Mouse (Mus musculus): ENCODE results near the gene Sult6b2.

The Sult6b2 gene

DNA sequence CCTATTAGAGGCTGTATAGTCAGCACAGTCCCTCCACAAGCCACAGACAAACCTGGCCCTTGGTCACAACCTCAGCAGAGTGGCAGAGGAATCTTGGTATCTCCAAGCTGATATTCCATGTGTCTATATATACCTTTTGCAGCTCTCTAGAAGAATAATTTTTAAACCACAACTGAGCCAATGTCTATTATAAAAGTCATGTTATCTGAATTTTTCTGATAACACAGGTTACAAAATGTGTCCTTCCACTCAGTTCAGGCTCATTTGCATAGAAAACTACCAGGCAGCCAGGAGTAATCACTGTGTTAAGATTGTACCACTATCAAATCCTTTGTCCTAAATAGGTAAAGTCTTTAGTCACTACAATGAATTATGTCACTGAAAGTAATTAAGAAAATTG is at the start of gene Sult6b2:
Gene Sult6b2, minus strand, starts transcription at position 101 of the 400 bp plus-strand sequence.
- in situ Hi-C loops (cut with MboI; ENCODE audit: low sequenced_read_pairs), result no loop called here

DNA sequence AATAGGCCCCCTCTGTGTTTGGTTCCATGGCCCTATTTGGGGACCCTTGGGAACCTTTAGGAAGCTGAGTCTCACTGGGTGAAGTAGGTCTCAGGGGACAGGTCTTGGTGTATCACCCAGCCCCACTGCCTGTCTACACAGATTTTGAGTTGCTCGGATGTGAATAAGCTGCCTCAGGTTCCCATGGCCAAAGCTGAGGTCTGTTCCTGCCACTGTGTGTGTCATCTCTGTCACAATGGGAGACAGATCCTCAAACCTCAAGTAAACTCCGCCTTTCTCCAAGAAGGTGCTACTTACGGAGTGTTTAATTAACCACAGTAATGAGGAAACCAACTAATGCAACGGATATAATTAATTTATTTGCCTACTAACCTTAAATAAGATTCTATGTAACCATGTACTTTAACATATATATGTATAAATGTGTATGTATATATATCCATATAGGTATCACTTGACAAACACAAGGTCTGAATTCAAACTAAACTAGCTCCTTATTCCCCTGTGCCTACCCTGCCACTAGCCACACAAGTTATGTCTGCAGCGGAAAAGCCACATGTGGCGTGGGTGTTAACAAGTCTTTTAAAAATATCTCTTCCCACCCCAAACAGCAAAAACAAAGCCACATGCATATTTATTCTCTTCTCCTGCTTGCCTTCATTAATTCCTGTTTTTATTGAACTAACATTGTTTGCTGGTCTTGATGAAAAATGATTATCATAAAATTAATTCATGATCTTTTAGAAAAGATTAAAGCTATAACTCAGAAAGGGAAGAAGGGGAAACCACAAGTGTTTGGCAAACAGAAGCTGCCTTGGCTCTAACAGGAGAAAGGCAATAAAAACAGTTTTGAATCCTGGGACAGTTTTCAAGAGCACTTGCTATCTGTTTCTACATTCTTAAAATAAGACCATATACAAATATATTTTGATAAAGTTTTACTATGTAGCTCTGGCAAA is 48.4 kb upstream of the Sult6b2 start:
- in situ Hi-C loops (cut with MboI; ENCODE audit: low sequenced_read_pairs), result no loop called here

DNA sequence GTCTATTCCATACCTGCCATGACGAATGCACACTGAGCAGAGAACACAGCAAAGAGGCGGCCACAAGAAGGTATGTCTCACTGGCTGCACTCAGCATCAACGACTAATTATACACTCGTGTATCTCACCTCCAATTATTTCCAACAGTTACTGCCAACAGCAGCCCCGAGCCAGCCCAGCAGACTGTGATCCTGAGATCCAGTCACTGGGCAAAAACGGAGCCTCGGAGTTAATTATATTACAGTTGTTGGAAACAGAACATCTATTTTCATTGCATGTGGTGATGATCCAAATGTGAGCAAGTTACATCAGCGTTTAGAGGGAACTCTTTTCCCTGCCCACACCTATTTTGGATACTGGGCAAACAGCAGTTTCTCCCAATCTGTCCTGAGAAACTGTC is 46.1 kb upstream of the Sult6b2 start:
- in situ Hi-C loops (cut with MboI; ENCODE audit: low sequenced_read_pairs), result no loop called here

DNA sequence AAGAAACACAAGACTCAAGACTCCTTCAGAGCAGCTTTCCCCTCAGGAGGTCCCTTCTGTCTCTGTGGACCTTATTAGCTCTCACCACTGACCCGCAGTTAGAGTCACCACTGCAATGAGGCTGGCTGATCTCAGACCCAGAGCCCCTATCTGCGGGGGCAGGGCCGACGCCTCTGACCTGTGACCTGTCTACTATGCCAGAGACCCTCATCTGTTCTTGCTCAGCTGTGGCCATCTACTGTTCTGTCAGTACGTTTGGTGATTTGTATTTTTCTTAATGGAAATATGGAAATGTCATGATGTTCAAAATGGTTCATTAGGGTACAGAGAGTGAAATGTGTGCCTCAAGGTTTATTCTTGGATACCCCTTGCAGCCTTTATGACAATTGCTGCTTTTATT is 45.0 kb upstream of the Sult6b2 start:
- in situ Hi-C loops (cut with MboI; ENCODE audit: low sequenced_read_pairs), result no loop called here

DNA sequence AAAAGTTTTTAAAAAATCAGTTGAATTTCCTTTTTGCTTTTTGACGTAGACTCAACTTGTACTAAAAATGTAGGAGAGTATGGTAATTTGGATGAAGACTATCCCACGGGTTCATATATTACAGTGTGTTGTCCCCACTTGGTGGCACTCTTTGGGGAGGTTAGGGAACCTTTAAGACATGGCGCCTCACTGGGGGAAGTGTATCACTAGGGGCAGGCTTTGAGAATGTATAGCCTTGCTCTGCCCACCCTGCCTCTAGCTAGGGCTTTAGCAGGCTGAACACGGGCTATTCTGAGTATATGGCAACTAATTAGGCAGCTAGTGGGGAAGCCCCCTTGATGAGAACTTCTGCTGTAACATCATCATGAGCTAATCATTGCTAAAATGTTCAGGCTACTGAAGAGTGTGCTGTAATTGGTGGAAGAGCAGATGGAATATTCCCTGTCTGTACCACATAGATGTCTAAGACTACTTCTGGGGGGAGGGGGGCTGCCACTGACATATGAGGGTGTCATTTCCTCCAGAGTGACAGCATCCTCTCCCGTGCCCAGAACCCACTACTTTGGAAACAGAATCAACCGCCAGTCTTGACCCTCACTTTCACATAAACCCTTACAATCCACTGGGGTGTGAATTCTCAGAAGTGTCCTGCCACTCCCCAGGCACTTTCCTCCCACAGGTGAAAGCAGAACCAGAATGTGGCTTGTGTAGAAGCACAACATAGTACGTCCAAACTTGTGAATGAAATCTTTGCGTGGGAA is 43.8 kb upstream of the Sult6b2 start:
- in situ Hi-C loops (cut with MboI; ENCODE audit: low sequenced_read_pairs), result no loop called here

- in situ Hi-C loops (cut with MboI; ENCODE audit: low sequenced_read_pairs), result no loop called here
Measured at GRCm38 (mm10) chr6:142846855-142847254, 42.6 kb upstream of the Sult6b2 start.

DNA sequence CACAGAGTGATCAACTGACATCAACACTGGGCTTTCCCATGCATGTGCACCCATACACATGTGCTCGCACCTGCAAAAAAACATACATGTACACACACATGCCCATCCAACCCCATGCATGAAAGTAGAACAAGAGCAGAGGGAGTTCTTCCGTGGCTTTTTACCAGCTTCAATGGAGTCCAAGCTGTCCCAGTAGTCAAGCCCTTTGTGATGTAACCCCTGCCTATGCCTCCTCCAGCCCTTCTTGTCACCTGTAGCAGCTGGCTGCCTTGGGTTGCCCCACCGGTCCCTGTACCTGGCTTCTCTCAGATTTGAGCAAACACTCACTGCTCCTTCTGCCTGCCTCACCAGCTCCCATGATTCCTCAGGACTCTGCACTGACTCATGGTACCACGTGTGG is 40.8 kb upstream of the Sult6b2 start:
- in situ Hi-C loops (cut with MboI; ENCODE audit: low sequenced_read_pairs), result no loop called here

DNA sequence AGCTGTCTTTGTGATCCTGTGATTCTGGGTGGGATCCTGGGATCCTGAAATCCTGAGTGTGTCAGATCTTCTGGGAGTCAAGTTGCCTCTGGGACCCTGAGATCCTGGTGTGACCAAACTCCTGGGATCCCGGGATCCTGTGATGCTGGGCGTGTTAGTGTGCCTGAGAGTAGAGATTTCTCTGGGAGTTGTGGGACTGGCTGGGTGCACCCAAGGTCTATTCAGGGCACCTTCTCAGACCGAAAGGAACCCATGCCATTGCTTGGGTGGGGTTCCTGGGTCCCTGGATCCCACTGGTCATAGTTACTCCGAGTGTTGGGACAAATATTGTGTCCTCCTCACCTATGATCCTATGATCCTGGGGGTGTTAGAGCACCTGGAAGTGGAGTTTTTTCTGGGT is 39.8 kb upstream of the Sult6b2 start:
- in situ Hi-C loops (cut with MboI; ENCODE audit: low sequenced_read_pairs), result no loop called here

GRCm38 (mm10) chr6:142838501-142838900 is 34.2 kb upstream of the Sult6b2 start:
- in situ Hi-C loops (cut with MboI; ENCODE audit: low sequenced_read_pairs), result no loop called here

- in situ Hi-C loops (cut with MboI; ENCODE audit: low sequenced_read_pairs), result no loop called here
Measured at GRCm38 (mm10) chr6:142837326-142837725, 33.0 kb upstream of the Sult6b2 start.

- in situ Hi-C loops (cut with MboI; ENCODE audit: low sequenced_read_pairs), result no loop called here
Measured at GRCm38 (mm10) chr6:142835726-142836125, 31.4 kb upstream of the Sult6b2 start.

GRCm38 (mm10) chr6:142834911-142835310 is 30.6 kb upstream of the Sult6b2 start:
- in situ Hi-C loops (cut with MboI; ENCODE audit: low sequenced_read_pairs), result no loop called here

GRCm38 (mm10) chr6:142831706-142832105 is 27.4 kb upstream of the Sult6b2 start:
- in situ Hi-C loops (cut with MboI; ENCODE audit: low sequenced_read_pairs), result no loop called here

DNA sequence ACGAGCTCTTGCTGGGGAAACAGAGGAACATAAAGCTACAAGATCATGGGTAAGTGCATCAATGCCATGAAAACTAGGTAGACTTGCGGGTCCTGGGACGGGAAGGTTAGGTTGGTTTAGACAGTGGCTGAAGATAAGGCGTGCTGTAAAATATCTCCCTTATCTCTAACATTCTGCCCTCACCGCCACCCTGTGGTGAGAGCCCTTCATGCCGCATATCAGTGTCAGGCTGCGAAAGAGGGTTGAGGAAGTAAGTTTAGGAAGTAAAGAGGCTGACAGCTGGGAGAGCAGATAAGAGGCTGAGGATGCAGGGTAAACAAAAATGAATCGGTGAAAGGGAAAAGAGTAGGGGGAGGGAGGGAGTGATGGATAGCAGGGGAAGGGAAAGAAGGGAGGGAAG is 26.9 kb upstream of the Sult6b2 start:
- in situ Hi-C loops (cut with MboI; ENCODE audit: low sequenced_read_pairs), result no loop called here

GRCm38 (mm10) chr6:142830221-142830620 is 25.9 kb upstream of the Sult6b2 start:
- in situ Hi-C loops (cut with MboI; ENCODE audit: low sequenced_read_pairs), result no loop called here

DNA sequence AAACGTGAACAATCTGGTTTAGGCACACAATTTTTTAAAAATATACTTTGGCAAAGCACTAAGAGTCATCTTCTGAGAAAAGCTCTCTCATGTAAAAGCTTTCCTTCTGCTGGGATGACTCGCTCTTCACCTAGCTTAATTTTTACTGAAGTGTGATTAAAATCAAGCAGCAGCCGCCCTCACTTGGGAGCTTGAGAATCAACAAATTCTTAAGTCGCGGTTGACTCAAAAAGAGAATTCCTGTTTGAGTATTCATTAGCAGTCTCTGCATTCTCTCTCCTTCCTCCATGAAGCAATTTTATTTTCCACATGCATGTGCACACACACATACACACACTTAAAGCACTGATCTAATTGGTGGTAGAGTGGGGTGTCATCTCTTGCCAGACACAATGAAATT is 21.1 kb upstream of the Sult6b2 start:
- in situ Hi-C loops (cut with MboI; ENCODE audit: low sequenced_read_pairs), result no loop called here

- in situ Hi-C loops (cut with MboI; ENCODE audit: low sequenced_read_pairs), result no loop called here
Measured at GRCm38 (mm10) chr6:142823008-142823787, 18.9 kb upstream of the Sult6b2 start.

- in situ Hi-C loops (cut with MboI; ENCODE audit: low sequenced_read_pairs), result no loop called here
Measured at GRCm38 (mm10) chr6:142818306-142818705, 14.0 kb upstream of the Sult6b2 start.

DNA sequence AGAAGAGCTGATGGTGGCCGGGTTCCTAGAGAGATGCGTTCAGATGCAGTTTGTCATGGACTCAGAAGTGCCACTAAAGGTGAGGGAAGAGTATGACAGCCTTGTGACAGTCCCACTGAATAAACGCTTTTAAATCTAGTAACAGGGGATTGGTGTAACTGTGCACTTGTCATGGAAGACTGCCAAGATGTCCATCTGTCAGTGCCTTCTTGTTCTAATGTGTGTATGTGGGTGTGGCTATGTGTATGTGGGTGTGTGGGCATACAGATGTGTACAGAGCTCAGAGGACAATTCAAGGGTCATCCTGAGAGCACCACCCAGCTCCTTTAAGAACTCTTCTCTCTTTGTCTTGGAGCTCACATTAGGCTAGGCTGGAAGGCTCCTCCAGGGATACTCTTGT is 11.2 kb upstream of the Sult6b2 start:
- in situ Hi-C loops (cut with MboI; ENCODE audit: low sequenced_read_pairs), result no loop called here

DNA sequence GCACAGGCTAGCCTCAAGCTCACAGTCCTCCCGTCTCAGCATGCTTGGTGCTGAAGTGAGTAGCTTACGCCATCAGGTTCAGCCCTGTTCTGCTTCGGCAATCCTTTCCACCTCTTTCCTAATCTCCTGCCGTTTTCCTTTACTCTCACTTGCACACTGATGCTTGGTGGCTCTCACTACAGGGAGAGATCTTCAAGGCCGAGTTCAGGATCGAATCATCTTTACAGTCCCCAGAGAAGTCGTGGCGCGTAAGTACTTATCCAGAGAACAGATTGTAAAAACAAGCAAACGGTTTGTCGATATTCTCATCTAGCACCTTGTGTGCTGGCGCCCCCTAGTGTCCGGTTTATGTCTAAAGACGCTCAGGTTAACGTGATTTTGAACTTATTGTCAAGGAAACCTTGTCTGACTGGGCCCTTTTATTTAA is 10.2 kb upstream of the Sult6b2 start:
- in situ Hi-C loops (cut with MboI; ENCODE audit: low sequenced_read_pairs), result no loop called here

DNA sequence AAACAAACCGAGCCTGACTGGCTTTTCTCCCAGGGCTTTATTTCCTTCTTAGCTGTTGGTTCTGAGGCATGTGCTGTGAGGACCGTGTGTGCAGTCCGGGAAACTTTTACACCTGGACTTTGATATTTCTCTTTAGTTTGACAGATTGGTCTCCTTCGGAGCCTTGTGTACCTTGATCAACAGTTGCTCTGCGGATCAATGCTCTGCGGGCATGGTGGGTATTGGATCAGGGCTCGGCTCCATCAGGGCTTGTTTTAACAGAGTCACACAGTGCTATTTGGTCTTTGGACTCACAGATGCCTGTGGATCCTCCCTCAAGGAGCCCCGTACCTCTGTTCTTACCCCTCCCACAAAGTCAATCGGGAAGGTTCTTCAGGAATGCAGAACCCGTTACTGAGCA is 9.7 kb upstream of the Sult6b2 start:
- in situ Hi-C loops (cut with MboI; ENCODE audit: low sequenced_read_pairs), result no loop called here

Data from CH12F3 (cell line).